ENCODE assay signal across 9 mouse cellular contexts in the genomic region with DNA sequence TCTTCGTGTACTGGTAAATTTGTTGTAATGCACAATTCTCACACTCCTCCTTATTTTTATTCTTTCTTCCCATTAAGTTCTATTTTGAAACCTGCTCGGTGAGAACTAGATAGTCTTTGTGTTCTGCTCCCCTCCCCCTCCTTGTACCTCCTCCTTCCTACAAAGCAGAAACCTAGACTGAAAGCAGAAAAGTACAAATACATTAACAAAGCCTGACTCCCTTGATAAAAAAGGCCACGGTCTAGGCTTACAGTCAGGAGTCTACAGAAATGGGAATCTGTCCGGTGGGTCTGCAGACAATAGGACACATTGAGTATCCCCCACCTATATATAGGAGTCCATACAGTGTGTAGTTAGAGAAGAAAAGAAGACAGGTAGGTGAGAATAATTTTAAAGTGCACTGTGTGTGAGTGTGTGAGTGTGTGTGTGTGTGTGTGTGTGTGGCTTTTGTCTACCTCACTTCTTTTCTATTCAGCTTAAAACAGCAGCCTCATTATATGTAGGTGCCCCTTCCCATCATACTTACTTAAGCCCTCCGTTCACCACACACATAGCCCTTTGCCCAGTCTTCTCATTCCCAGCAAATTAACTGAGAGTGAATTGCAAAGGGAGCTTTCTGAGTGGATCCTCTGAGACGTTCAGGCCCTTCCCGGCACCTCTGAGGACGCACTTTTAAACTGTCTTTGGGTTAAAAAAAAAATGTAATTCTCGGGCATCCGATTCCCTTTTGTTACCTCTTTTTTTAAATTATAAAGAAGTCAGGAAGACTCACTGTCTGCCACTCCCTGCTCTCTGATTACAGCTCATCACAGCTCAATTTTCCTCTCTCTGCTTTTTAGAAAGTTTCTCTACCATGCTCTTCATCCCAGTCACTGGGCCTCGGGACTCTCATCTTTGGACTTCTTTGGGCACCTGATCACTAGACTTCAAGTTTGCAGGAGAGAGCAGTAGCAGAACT.
A peak's percentile ranks its signal among the peaks of the same experiment; 100 is the strongest.
DNase-seq lines count a peak whose midpoint lies in the region; ATAC-seq lines count a peak whose summit lies in the region.
"Had no signal": no experiment of that assay in that cellular context is flagged by ENCODE, and none has a peak within 500 bp of the region (broad histone marks: within the 10 kb centered on the region; RNA-seq: fewer than 3 reads in every experiment).

No protein-coding gene starts in this region.

- peaks cover 42% of the 10 kb centered on the region for H3K4me1 ChIP-seq in heart, embryonic 10.5 days
- H3K4me1 ChIP-seq in forebrain, embryonic 11.5 days (replicated peaks; ENCODE audit: control insufficient read depth, insufficient read depth, low read length), result peaks cover 31% of the 10 kb centered on the region
- peaks cover 56% of the 10 kb centered on the region for H3K4me1 ChIP-seq in midbrain, embryonic 12.5 days

- peak; percentile 14 for ATAC-seq in forebrain, embryonic 11.5 days (replicated peaks; ENCODE audit: low FRiP score)
- peak; percentile 13; the same call in 1 of the 2 replicates for ATAC-seq in midbrain, embryonic 12.5 days (ENCODE audit: low FRiP score, low read depth)

- H3K9me3 ChIP-seq in heart, embryonic 10.5 days, result no peaks in the 10 kb centered on the region
- H3K9me3 ChIP-seq in forebrain, embryonic 11.5 days (ENCODE audit: control insufficient read depth, low read length), result no peaks in the 10 kb centered on the region
- H3K9me3 ChIP-seq in midbrain, embryonic 12.5 days, result no peaks in the 10 kb centered on the region

- H3K36me3 ChIP-seq in heart, embryonic 10.5 days, result no peaks in the 10 kb centered on the region
- H3K36me3 ChIP-seq in forebrain, embryonic 11.5 days (ENCODE audit: control insufficient read depth, insufficient read depth, low read length), result no peaks in the 10 kb centered on the region
- H3K36me3 ChIP-seq in midbrain, embryonic 12.5 days, result no peaks in the 10 kb centered on the region

- DNase-seq in heart, embryonic 10.5 days (ENCODE audit: low spot score), result no peak
- no peak for DNase-seq in heart, postnatal 14 days
- DNase-seq in A20 (ENCODE audit: low read depth, low spot score), result peak; percentile 10
- peak; percentile 65 for DNase-seq in forebrain, embryonic 11.5 days (ENCODE audit: low spot score)
- no peak for DNase-seq in urinary bladder, adult 18-20 months (ENCODE audit: low spot score in 2 of 2)
- no peak for DNase-seq in frontal cortex, postnatal 10 days (ENCODE audit: low spot score in 2 of 2)
- no peak for DNase-seq in spleen, postnatal 10 days (ENCODE audit: low spot score in 2 of 2)
- DNase-seq: cerebellum, adult 8-10 months had no signal

- H3K4me2 ChIP-seq in forebrain, embryonic 11.5 days (ENCODE audit: low read depth, low read length, severe bottlenecking), result peak overlapping the region; percentile 39
- H3K4me2 ChIP-seq in midbrain, embryonic 12.5 days (replicated peaks), result no peak overlapping the region; the same call in 1 of the 2 replicates

- peak overlapping the region; percentile 31 for H3K27ac ChIP-seq in heart, embryonic 10.5 days
- H3K27ac ChIP-seq in forebrain, embryonic 11.5 days (ENCODE audit: low read depth, low read length), result peak overlapping the region; percentile 88
- H3K27ac ChIP-seq in midbrain, embryonic 12.5 days (replicated peaks), result 0 out of 2 replicates have a peak overlapping the region, but pooled peaks have one; percentile 30

- H3K9ac ChIP-seq in forebrain, embryonic 11.5 days (ENCODE audit: low read length), result peak overlapping the region; percentile 27; the same call in 1 of the 2 replicates
- H3K9ac ChIP-seq in midbrain, embryonic 12.5 days (replicated peaks), result no peak overlapping the region

- peaks cover 23% of the 10 kb centered on the region for H3K27me3 ChIP-seq in heart, embryonic 10.5 days (ENCODE audit: insufficient read depth, poor library complexity, severe bottlenecking)
- H3K27me3 ChIP-seq in forebrain, embryonic 11.5 days (ENCODE audit: control insufficient read depth, insufficient read depth, low read length), result peaks cover 20% of the 10 kb centered on the region
- H3K27me3 ChIP-seq in midbrain, embryonic 12.5 days, result peaks cover 55% of the 10 kb centered on the region

- 14% methylated on average over 11 of the region's 11 CpGs for WGBS in heart, embryonic 10.5 days
- 2% methylated on average over 11 of the region's 11 CpGs for WGBS in forebrain, embryonic 11.5 days
- WGBS in midbrain, embryonic 12.5 days, result 2% methylated on average over 11 of the region's 11 CpGs

- intact Hi-C loops in heart, postnatal 14 days (cut with DNase I), result loop anchor here (1.0 to 10.0 kb wide), 8 partner anchors 213 to 1603 kb away; no protein-coding TSS in a partner anchor

- H3K4me3 ChIP-seq in heart, embryonic 10.5 days, result 0 out of 2 replicates have a peak overlapping the region, but pooled peaks have one; percentile 15
- no peak overlapping the region for H3K4me3 ChIP-seq in forebrain, embryonic 11.5 days (ENCODE audit: low read depth, low read length)
- no peak overlapping the region for H3K4me3 ChIP-seq in midbrain, embryonic 12.5 days

Comparison
In these comparisons a context has a peak if more than half of its experiments do, and no peak if none do; other contexts are left out.
1. DNase-seq: peak in A20 (single experiment) and forebrain, embryonic 11.5 days (single experiment); none in heart, embryonic 10.5 days (single experiment), heart, postnatal 14 days (0 of 2), urinary bladder, adult 18-20 months (0 of 2), frontal cortex, postnatal 10 days (0 of 2) and spleen, postnatal 10 days (0 of 2).
2. H3K27ac ChIP-seq: peak in every context shown above with its lines; median percentile 88 in forebrain, embryonic 11.5 days; 31 in heart, embryonic 10.5 days; 30 in midbrain, embryonic 12.5 days.